Mouse (Mus musculus) myocyte (in vitro differentiated cells): ENCODE measurements around the gene Ythdf1. TPM values are rescaled to one million over a fixed set of nuclear protein-coding genes. Genes with fewer than 3 reads are reported as not detected.
A peak's percentile ranks its signal among the peaks of the same experiment; 100 is the strongest.

Experiments used
- H3K27me3 ChIP-seq: one replicate; pipeline ENCODE4 v1.6.1; 2011; ENCODE audit not compliant: control insufficient read depth, insufficient read depth, insufficient read length
- H3K36me3 ChIP-seq: one replicate; pipeline ENCODE4 v1.6.1; 2011; ENCODE audit not compliant: control insufficient read depth, insufficient read depth
- H3K4me2 ChIP-seq: one replicate; pipeline ENCODE4 v1.6.1; 2011; ENCODE audit warnings: low read depth, control low read depth
- H3K4me3 ChIP-seq: one replicate; pipeline ENCODE4 v1.5.1; 2011; ENCODE audit warnings: mild to moderate bottlenecking, control low read depth, moderate library complexity
- H3K79me2 ChIP-seq: one replicate; pipeline ENCODE4 v1.6.1; 2011; ENCODE audit not compliant: control insufficient read depth, insufficient read depth
- H3ac ChIP-seq: one replicate; pipeline ENCODE4 v1.6.1; 2011; ENCODE audit not compliant: control insufficient read depth, insufficient read length
- CEBPB ChIP-seq: IDR thresholded peaks from 2 replicates; pipeline ENCODE4 v1.6.1; 2011; ENCODE audit warnings: mild to moderate bottlenecking, moderate library complexity; ENCODE audit not compliant: poor library complexity, insufficient read depth, severe bottlenecking
- E2F4 ChIP-seq: IDR thresholded peaks from one replicate; pipeline ENCODE4 v1.6.1; 2011; ENCODE audit warnings: mild to moderate bottlenecking, control low read depth, moderate library complexity; ENCODE audit not compliant: insufficient read depth
- MAX ChIP-seq: IDR thresholded peaks from one replicate; pipeline ENCODE4 v1.6.1; 2011; ENCODE audit warnings: low read depth, mild to moderate bottlenecking, control low read depth
- MYOD1 ChIP-seq, 3 experiments: IDR thresholded peaks; one replicate each; pipeline ENCODE4 v1.6.1; 2011; ENCODE audit warnings: control low read depth in 2 of 3, low read depth in 2 of 3, mild to moderate bottlenecking in 2 of 3, moderate library complexity in 1 of 3; ENCODE audit not compliant: insufficient read length in 2 of 3, control insufficient read depth in 1 of 3
- MYOG ChIP-seq, 3 experiments: IDR thresholded peaks; one replicate each; pipeline ENCODE4 v1.6.1; 2011; ENCODE audit warnings: control low read depth in 2 of 3, low read depth in 2 of 3, mild to moderate bottlenecking in 2 of 3; ENCODE audit not compliant: insufficient read length in 2 of 3, control insufficient read depth in 1 of 3, insufficient read depth in 1 of 3
- POLR2A ChIP-seq: IDR thresholded peaks from one replicate; pipeline ENCODE4 v1.6.1; 2011; ENCODE audit warnings: low read depth, mild to moderate bottlenecking, control low read depth, moderate library complexity; ENCODE audit not compliant: insufficient read length
- POLR2AphosphoS2 ChIP-seq: IDR thresholded peaks from one replicate; pipeline ENCODE4 v1.6.1; 2011; ENCODE audit warnings: low read depth, control low read depth; ENCODE audit not compliant: insufficient read length
- REST ChIP-seq: IDR thresholded peaks from one replicate; pipeline ENCODE4 v1.6.1; 2011; ENCODE audit warnings: mild to moderate bottlenecking, control low read depth, moderate library complexity; ENCODE audit not compliant: insufficient read depth, insufficient read length
- SRF ChIP-seq: IDR thresholded peaks from one replicate; pipeline ENCODE4 v1.6.1; 2011; ENCODE audit warnings: low read depth; ENCODE audit not compliant: control insufficient read depth, insufficient read length
- TCF12 ChIP-seq: IDR thresholded peaks from one replicate; pipeline ENCODE4 v1.6.1; 2011; ENCODE audit warnings: mild to moderate bottlenecking, control low read depth; ENCODE audit not compliant: poor library complexity, insufficient read depth, severe bottlenecking
- TCF3 ChIP-seq: IDR thresholded peaks from one replicate; pipeline ENCODE4 v1.6.1; 2011; ENCODE audit warnings: low read depth, control low read depth; ENCODE audit not compliant: insufficient read length
- USF1 ChIP-seq: IDR thresholded peaks from one replicate; pipeline ENCODE4 v1.6.1; 2011; ENCODE audit warnings: low read depth, mild to moderate bottlenecking, control low read depth, moderate library complexity
- polyA plus RNA-seq: library from polyadenylated mRNA; unstranded; fragments of >200 nt; fragmentation: generic; extraction: Trizol; gene quantifications from one replicate; pipeline ENCODE4 v1.2.1, GENCODE M21; 2012; ENCODE audit warnings: missing spikeins

Gene Ythdf1
- polyA plus RNA-seq, 1 experiment: 34.5 TPM

GRCm38 (mm10) chr2:180952731-180953171 lies 32.0 kb upstream of the Ythdf1 start:
- Histone ChIP-seq H3ac (no peak overlapping the region), H3K36me3 (no peaks in the 10 kb centered on the region), H3K4me2 (no peak overlapping the region), H3K4me3 (no peak overlapping the region), H3K27me3 (peaks cover 79% of the 10 kb centered on the region), H3K79me2 (no peaks in the 10 kb centered on the region)
- TF ChIP-seq POLR2AphosphoS2: no peak
- no peak for TF ChIP-seq CEBPB
- no peak for TF ChIP-seq TCF12
- TF ChIP-seq POLR2A: no peak
- no peak for TF ChIP-seq MYOG (IDR thresholded peaks at IDR 0.05; ENCODE audit: control insufficient read depth in 1 of 3, insufficient read depth in 1 of 3, insufficient read length in 2 of 3, low read depth in 2 of 3)
- no peak for TF ChIP-seq REST

GRCm38 (mm10) chr2:180949947-180950346 lies 29.2 kb upstream of the Ythdf1 start:
- H3K27me3 ChIP-seq: peaks cover 66% of the 10 kb centered on the region
- no peak for TF ChIP-seq TCF3
- TF ChIP-seq USF1: no peak
- TF ChIP-seq TCF12: no peak
- no peak for TF ChIP-seq POLR2A
- no peak for TF ChIP-seq MYOG (IDR thresholded peaks at IDR 0.05; ENCODE audit: control insufficient read depth in 1 of 3, insufficient read depth in 1 of 3, insufficient read length in 2 of 3, low read depth in 2 of 3)
- no peak for TF ChIP-seq E2F4
- no peak for TF ChIP-seq REST
- TF ChIP-seq CEBPB: no peak
- TF ChIP-seq SRF: no peak
- TF ChIP-seq MYOD1 (IDR thresholded peaks at IDR 0.05; ENCODE audit: control insufficient read depth in 1 of 3, insufficient read length in 2 of 3, low read depth in 2 of 3): no peak
- TF ChIP-seq POLR2AphosphoS2: no peak
- TF ChIP-seq MAX: no peak
- H3K4me2 ChIP-seq: no peak overlapping the region
- no peak overlapping the region for H3K4me3 ChIP-seq
- H3K79me2 ChIP-seq: no peaks in the 10 kb centered on the region
- no peak overlapping the region for H3ac ChIP-seq
- H3K36me3 ChIP-seq: no peaks in the 10 kb centered on the region

- no peaks in the 10 kb centered on the region for H3K79me2 ChIP-seq
- H3K4me3 ChIP-seq: no peak overlapping the region
- TF ChIP-seq E2F4 (no peak), SRF (no peak), POLR2AphosphoS2 (no peak), MYOD1 (IDR thresholded peaks at IDR 0.05; ENCODE audit: control insufficient read depth in 1 of 3, insufficient read length in 2 of 3, low read depth in 2 of 3) (no peak), CEBPB (no peak), REST (no peak), TCF3 (no peak), USF1 (no peak), TCF12 (no peak), POLR2A (no peak)
- H3K4me2 ChIP-seq: no peak overlapping the region
- no peak overlapping the region for H3ac ChIP-seq
- H3K27me3 ChIP-seq: peaks cover 12% of the 10 kb centered on the region
- H3K36me3 ChIP-seq: no peaks in the 10 kb centered on the region
Measured at GRCm38 (mm10) chr2:180941869-180942268, 21.1 kb upstream of the Ythdf1 start.

GRCm38 (mm10) chr2:180940187-180940586 lies 19.4 kb upstream of the Ythdf1 start:
- no peak overlapping the region for H3ac ChIP-seq
- peaks cover 25% of the 10 kb centered on the region for H3K27me3 ChIP-seq
- H3K36me3 ChIP-seq: no peaks in the 10 kb centered on the region
- TF ChIP-seq MYOG (IDR thresholded peaks at IDR 0.05; ENCODE audit: control insufficient read depth in 1 of 3, insufficient read depth in 1 of 3, insufficient read length in 2 of 3, low read depth in 2 of 3): peak in 1 of 3 experiments; percentile 42
- TF ChIP-seq POLR2A: no peak
- peak in 1 of 3 experiments; percentile 51 for TF ChIP-seq MYOD1 (IDR thresholded peaks at IDR 0.05; ENCODE audit: control insufficient read depth in 1 of 3, insufficient read length in 2 of 3, low read depth in 2 of 3)
- H3K4me2 ChIP-seq: no peak overlapping the region
- H3K79me2 ChIP-seq: no peaks in the 10 kb centered on the region
- no peak overlapping the region for H3K4me3 ChIP-seq

GRCm38 (mm10) chr2:180932418-180932817 lies 11.7 kb upstream of the Ythdf1 start:
- Histone ChIP-seq H3ac (no peak overlapping the region), H3K79me2 (no peaks in the 10 kb centered on the region), H3K27me3 (peaks cover 70% of the 10 kb centered on the region), H3K36me3 (no peaks in the 10 kb centered on the region), H3K4me3 (no peak overlapping the region), H3K4me2 (no peak overlapping the region)
- TF ChIP-seq MYOD1 (IDR thresholded peaks at IDR 0.05; ENCODE audit: control insufficient read depth in 1 of 3, insufficient read length in 2 of 3, low read depth in 2 of 3) (no peak), TCF3 (no peak), E2F4 (no peak), SRF (no peak), POLR2A (no peak), MAX (no peak), TCF12 (no peak), CEBPB (no peak), USF1 (no peak), MYOG (IDR thresholded peaks at IDR 0.05; ENCODE audit: control insufficient read depth in 1 of 3, insufficient read depth in 1 of 3, insufficient read length in 2 of 3, low read depth in 2 of 3) (no peak), REST (no peak), POLR2AphosphoS2 (no peak)
